18 mouse cellular contexts compared by ENCODE assay signal in the genomic region with DNA sequence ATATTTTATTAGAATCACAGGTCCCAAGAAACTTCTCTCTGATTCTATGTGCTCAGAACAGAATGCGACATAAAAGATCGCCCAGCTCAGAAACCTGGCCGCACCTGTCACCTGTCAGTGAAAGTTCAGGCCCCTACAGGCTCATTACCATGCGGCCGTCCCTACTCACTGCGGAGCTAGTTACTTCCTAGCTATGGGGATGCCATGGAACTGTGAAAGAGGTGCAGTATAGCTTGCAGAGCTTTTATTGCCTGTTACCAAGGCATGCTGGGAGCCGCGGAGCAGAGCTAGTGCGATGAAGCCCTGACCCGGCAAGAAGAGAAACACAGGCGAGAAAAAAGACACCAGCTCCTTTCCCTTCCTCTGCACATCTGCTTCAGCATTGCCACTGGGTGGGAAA. TPM values are rescaled to one million over a fixed set of nuclear protein-coding genes. Genes with fewer than 3 reads are reported as not detected.
DNase-seq lines count a peak whose midpoint lies in the region; ATAC-seq and TF ChIP-seq lines count a peak whose summit lies in the region.
"Had no signal": no experiment of that assay in that cellular context is flagged by ENCODE, and none has a peak within 500 bp of the region (broad histone marks: within the 10 kb centered on the region; RNA-seq: fewer than 3 reads in every experiment).

No protein-coding gene starts in this region.

- H3K79me2 ChIP-seq in CH12.LX (replicated peaks; ENCODE audit: control insufficient read depth, extremely low read depth, insufficient read depth, poor library complexity, severe bottlenecking): no peaks in the 10 kb centered on the region

- no peaks in the 10 kb centered on the region for H3K4me1 ChIP-seq in hindbrain, embryonic 14.5 days (replicated peaks; ENCODE audit: control insufficient read depth, insufficient read depth, low read length)
- no peaks in the 10 kb centered on the region for H3K4me1 ChIP-seq in hindbrain, embryonic 11.5 days (replicated peaks; ENCODE audit: control insufficient read depth, insufficient read depth, low read length)
- H3K4me1 ChIP-seq in CH12.LX (ENCODE audit: control insufficient read depth in 1 of 2, insufficient read depth in 2 of 2): peaks cover 0 to 12% of the 10 kb centered on the region in 2 experiments; a peak in 2 of 4 replicates
- peaks cover 30% of the 10 kb centered on the region for H3K4me1 ChIP-seq in E14TG2a.4 (replicated peaks; ENCODE audit: low read depth, low read length)
- H3K4me1 ChIP-seq in limb, embryonic 11.5 days (ENCODE audit: control insufficient read depth, insufficient read depth, low read length): peaks cover 5% of the 10 kb centered on the region; the same call in 1 of the 2 replicates
- H3K4me1 ChIP-seq: embryonic facial prominence, embryonic 15.5 days; midbrain, embryonic 15.5 days had no signal

- H3K4me3 ChIP-seq in hindbrain, embryonic 14.5 days (replicated peaks; ENCODE audit: low read length): no peak overlapping the region
- no peak overlapping the region for H3K4me3 ChIP-seq in hindbrain, embryonic 11.5 days (ENCODE audit: low read depth, low read length)
- H3K4me3 ChIP-seq in CH12.LX (replicated peaks in 1 of 3; ENCODE audit: low read depth in 2 of 3, low read length in 2 of 3, poor library complexity in 1 of 3) (no peak overlapping the region), E14TG2a.4 (replicated peaks; ENCODE audit: low read length) (peak overlapping the region; percentile 46)
- H3K4me3 ChIP-seq in limb, embryonic 11.5 days (ENCODE audit: low read depth, low read length): no peak overlapping the region
- H3K4me3 ChIP-seq: embryonic facial prominence, embryonic 15.5 days; heart, adult 2 months; liver, embryonic 12.5 days; lung, embryonic 15.5 days; midbrain, embryonic 15.5 days had no signal

- H3K4me2 ChIP-seq in hindbrain, embryonic 14.5 days (replicated peaks): peak overlapping the region; percentile 21
- no peak overlapping the region for H3K4me2 ChIP-seq in hindbrain, embryonic 11.5 days (replicated peaks; ENCODE audit: low read depth, low read length)
- H3K4me2 ChIP-seq in CH12.LX (ENCODE audit: insufficient read depth, low read depth, poor library complexity, severe bottlenecking): peak overlapping the region; percentile 32; the same call in 1 of the 2 replicates
- H3K4me2 ChIP-seq in limb, embryonic 11.5 days (ENCODE audit: low read depth, severe bottlenecking): peak overlapping the region; percentile 34
- H3K4me2 ChIP-seq: embryonic facial prominence, embryonic 15.5 days; liver, embryonic 12.5 days; lung, embryonic 15.5 days; midbrain, embryonic 15.5 days had no signal

- H3K9me3 ChIP-seq in hindbrain, embryonic 14.5 days (ENCODE audit: control insufficient read depth, low read length): no peaks in the 10 kb centered on the region
- no peaks in the 10 kb centered on the region for H3K9me3 ChIP-seq in hindbrain, embryonic 11.5 days (ENCODE audit: control insufficient read depth, low read length)
- H3K9me3 ChIP-seq in CH12.LX (replicated peaks; ENCODE audit: low read length): no peaks in the 10 kb centered on the region
- no peaks in the 10 kb centered on the region for H3K9me3 ChIP-seq in E14TG2a.4 (ENCODE audit: low read length)
- H3K9me3 ChIP-seq in limb, embryonic 11.5 days (ENCODE audit: control insufficient read depth, low read length): no peaks in the 10 kb centered on the region
- H3K9me3 ChIP-seq: embryonic facial prominence, embryonic 15.5 days; liver, embryonic 12.5 days; lung, embryonic 15.5 days; midbrain, embryonic 15.5 days had no signal

- no peaks in the 10 kb centered on the region for H3K36me3 ChIP-seq in hindbrain, embryonic 14.5 days (replicated peaks; ENCODE audit: control insufficient read depth, insufficient read depth)
- H3K36me3 ChIP-seq in hindbrain, embryonic 11.5 days (ENCODE audit: control insufficient read depth, insufficient read depth, low read length): no peaks in the 10 kb centered on the region
- H3K36me3 ChIP-seq in CH12.LX (replicated peaks in 1 of 2; ENCODE audit: control insufficient read depth in 1 of 2, insufficient read depth in 1 of 2, low read length in 1 of 2) (no peaks in the 10 kb centered on the region), E14TG2a.4 (ENCODE audit: insufficient read depth, low read length) (no peaks in the 10 kb centered on the region)
- H3K36me3 ChIP-seq in limb, embryonic 11.5 days (ENCODE audit: control insufficient read depth, insufficient read depth, low read length): no peaks in the 10 kb centered on the region
- H3K36me3 ChIP-seq: embryonic facial prominence, embryonic 15.5 days; liver, embryonic 12.5 days; lung, embryonic 15.5 days; midbrain, embryonic 15.5 days had no signal

- no peak for ATAC-seq in hindbrain, embryonic 14.5 days (ENCODE audit: low FRiP score)
- no peak for ATAC-seq in hindbrain, embryonic 11.5 days (ENCODE audit: low FRiP score)
- ATAC-seq in limb, embryonic 11.5 days (ENCODE audit: insufficient number of reproducible peaks, low FRiP score, low TSS enrichment, low read depth): no peak
- ATAC-seq: liver, embryonic 12.5 days; midbrain, embryonic 15.5 days had no signal

- H3K9ac ChIP-seq in hindbrain, embryonic 14.5 days: no peak overlapping the region
- H3K9ac ChIP-seq in hindbrain, embryonic 11.5 days (ENCODE audit: low read depth, low read length): no peak overlapping the region
- H3K9ac ChIP-seq in CH12.LX (ENCODE audit: insufficient read depth, low read depth): no peak overlapping the region
- peak overlapping the region; percentile 17; the same call in 1 of the 2 replicates for H3K9ac ChIP-seq in limb, embryonic 11.5 days (ENCODE audit: low read length)
- H3K9ac ChIP-seq: embryonic facial prominence, embryonic 15.5 days; liver, embryonic 12.5 days; lung, embryonic 15.5 days; midbrain, embryonic 15.5 days had no signal

- dilution Hi-C loops in CH12.LX (cut with MboI; ENCODE audit: extremely low pct_ligation_motif_present, extremely low pct_unique_long_range_greater_than_20kb, low sequenced_read_pairs): no loop called here

- DNase-seq in hindbrain, embryonic 14.5 days (ENCODE audit: low spot score): no peak
- DNase-seq in hindbrain, embryonic 11.5 days (ENCODE audit: low spot score): no peak
- no peak for DNase-seq in CH12.LX (ENCODE audit: extremely low read depth)
- DNase-seq in limb, embryonic 11.5 days (ENCODE audit: low spot score): peak; percentile 39
- DNase-seq in left cerebral cortex, postnatal 36 days (ENCODE audit: low spot score in 2 of 2): no peak
- no peak for DNase-seq in frontal cortex, postnatal 14 days (ENCODE audit: low spot score in 2 of 2)
- DNase-seq in testis, postnatal 14 days (ENCODE audit: low spot score): no peak
- DNase-seq: adrenal gland, adult 8-10 months; cerebellum, postnatal 10 days; heart, adult 2 months; kidney, postnatal 10 days; layer of hippocampus, adult 9-11 months had no signal

- TF ChIP-seq POLR2A in CH12.LX (IDR thresholded peaks at IDR 0.05; ENCODE audit: low read depth, low read length): no peak

- intact Hi-C loops in left cerebral cortex, postnatal 36 days (cut with DNase I): no loop called here

- no peak for TF ChIP-seq RAD21 in CH12.LX (IDR thresholded peaks at IDR 0.05; ENCODE audit: low read depth, low read length)

- no peak overlapping the region for H3K27ac ChIP-seq in hindbrain, embryonic 14.5 days
- no peak overlapping the region for H3K27ac ChIP-seq in hindbrain, embryonic 11.5 days (ENCODE audit: low read depth, low read length)
- no peak overlapping the region for H3K27ac ChIP-seq in CH12.LX (ENCODE audit: insufficient read depth, low read depth)
- no peak overlapping the region for H3K27ac ChIP-seq in limb, embryonic 11.5 days (replicated peaks; ENCODE audit: low read depth, low read length)
- H3K27ac ChIP-seq: embryonic facial prominence, embryonic 15.5 days; heart, adult 2 months; liver, embryonic 12.5 days; lung, embryonic 15.5 days; midbrain, embryonic 15.5 days had no signal

- no peak for TF ChIP-seq CTCF in CH12.LX (conservative IDR thresholded peaks at IDR 0.05 in 1 of 2, IDR thresholded peaks at IDR 0.05 in 1 of 2; ENCODE audit: low read depth in 2 of 2, low read length in 2 of 2)
- TF ChIP-seq CTCF in E14TG2a.4 (conservative IDR thresholded peaks at IDR 0.05; ENCODE audit: low read length): no peak

- in situ Hi-C loops in CH12.LX (cut with MboI; ENCODE audit: low pct_ligation_motif_present, low pct_unique_long_range_greater_than_20kb, low sequenced_read_pairs): loop anchor here (25.0 kb wide), 1 partner anchor 632 kb away; no protein-coding TSS in a partner anchor

- H3K27me3 ChIP-seq in hindbrain, embryonic 14.5 days (ENCODE audit: control insufficient read depth, insufficient read depth, low read length): no peaks in the 10 kb centered on the region
- no peaks in the 10 kb centered on the region for H3K27me3 ChIP-seq in hindbrain, embryonic 11.5 days (ENCODE audit: control insufficient read depth, insufficient read depth, low read length)
- H3K27me3 ChIP-seq in CH12.LX (replicated peaks) (peaks cover 43% of the 10 kb centered on the region), E14TG2a.4 (ENCODE audit: insufficient read depth, low read length) (peaks cover 69% of the 10 kb centered on the region)
- peaks cover 6% of the 10 kb centered on the region; the same call in 1 of the 2 replicates for H3K27me3 ChIP-seq in limb, embryonic 11.5 days (ENCODE audit: control insufficient read depth, insufficient read depth, low read length)
- H3K27me3 ChIP-seq: embryonic facial prominence, embryonic 15.5 days; lung, embryonic 15.5 days; midbrain, embryonic 15.5 days had no signal

- no peak for TF ChIP-seq EP300 in CH12.LX (IDR thresholded peaks at IDR 0.05; ENCODE audit: low read length)

- WGBS in hindbrain, embryonic 14.5 days: 28% methylated on average over 11 of the region's 11 CpGs
- WGBS in hindbrain, embryonic 11.5 days: 26% methylated on average over 11 of the region's 11 CpGs
- 10% methylated on average over 11 of the region's 11 CpGs for WGBS in limb, embryonic 11.5 days

RNA-seq across cellular contexts. Expression of gene Slc24a1, which starts 7.4 kb away (rescaled TPM):
- 0.08 and 0.13 TPM in 2 replicates for polyA plus RNA-seq in hindbrain, embryonic 14.5 days (2014; fragmentation: Nextera tagmentation; extraction: Ambion mirVana)
- polyA plus RNA-seq in hindbrain, embryonic 11.5 days (2014; fragmentation: Nextera tagmentation; extraction: Ambion mirVana): 0.11 TPM in 1 of 2 replicates, not detected in the other
- total RNA-seq in CH12.LX (2012; rRNA removed) (under 0.01 and 0.04 TPM in 2 replicates), CH12.LX (2014; rRNA removed) (not detected in 2 replicates)
- polyA plus RNA-seq in CH12.LX (2012; ENCODE audit: insufficient read length, low read depth): 0.05 and 0.11 TPM in 2 replicates
- 0.07 TPM in 2 replicates for polyA plus RNA-seq in limb, embryonic 11.5 days (2014; fragmentation: Nextera tagmentation; extraction: Ambion mirVana)
- total RNA-seq in left cerebral cortex, postnatal 36 days (2021): under 1 TPM; 0.07 to 0.23 TPM
- total RNA-seq: adrenal gland, adult 8-10 months; gastrocnemius, adult 8-10 months had no signal

RNA-seq across cellular contexts. Expression of gene Ints14, which starts 16.7 kb away (rescaled TPM):
- polyA plus RNA-seq in hindbrain, embryonic 14.5 days (2014; fragmentation: Nextera tagmentation; extraction: Ambion mirVana): 37.6 and 39.1 TPM in 2 replicates
- polyA plus RNA-seq in hindbrain, embryonic 11.5 days (2014; fragmentation: Nextera tagmentation; extraction: Ambion mirVana): 68.2 and 72.0 TPM in 2 replicates
- total RNA-seq in CH12.LX (2012; rRNA removed): 30.1 and 38.2 TPM in 2 replicates
- 51.9 and 52.9 TPM in 2 replicates for total RNA-seq in CH12.LX (2014; rRNA removed)
- polyA plus RNA-seq in CH12.LX (2012; ENCODE audit: insufficient read length, low read depth): 55.8 and 58.2 TPM in 2 replicates
- polyA plus RNA-seq in limb, embryonic 11.5 days (2014; fragmentation: Nextera tagmentation; extraction: Ambion mirVana): 77.0 and 80.7 TPM in 2 replicates
- 10 to 100 TPM; 19.5 to 20.2 TPM for total RNA-seq in left cerebral cortex, postnatal 36 days (2021)
